Mouse (Mus musculus): Measurements from ENCODE around the gene Dao. TPM values are rescaled to one million over a fixed set of nuclear protein-coding genes. Genes with fewer than 3 reads are reported as not detected.
A peak's percentile ranks its signal among the peaks of the same experiment; 100 is the strongest.

The Dao gene
- polyA plus RNA-seq, 1 experiment from 2014 or later: 31.0 TPM

DNA sequence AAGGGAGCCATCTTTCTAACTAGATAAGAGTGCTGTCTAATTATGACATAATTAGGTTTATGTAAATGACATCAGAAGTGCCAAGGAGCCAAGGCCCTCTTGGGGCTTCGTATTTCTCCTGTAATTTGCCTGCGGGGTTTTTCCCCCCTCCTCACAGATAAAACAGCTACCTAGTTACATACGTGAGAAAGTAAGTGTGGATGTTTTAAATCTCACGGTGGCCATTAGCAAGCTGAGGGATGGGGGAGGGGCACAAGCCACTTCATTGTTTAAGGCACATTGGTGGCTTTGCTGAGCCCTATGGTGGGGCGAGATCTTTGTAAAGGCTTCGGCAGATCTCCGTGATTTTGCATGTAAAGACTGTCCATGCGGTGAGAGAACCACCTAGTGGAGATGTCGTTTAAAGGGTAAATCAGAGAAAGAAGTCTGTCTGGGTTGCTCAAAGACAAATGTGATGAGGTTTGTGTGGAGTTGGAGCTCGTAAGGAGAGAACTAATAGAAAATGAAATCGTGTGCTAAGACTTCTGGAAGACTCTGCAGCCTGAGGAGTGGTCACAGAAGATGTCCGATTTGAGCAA is 45.3 kb downstream of the Dao start:
- Histone ChIP-seq H3K9me3 (ENCODE audit: control insufficient read depth, low read length) (no peaks in the 10 kb centered on the region), H3K36me3 (ENCODE audit: control insufficient read depth, insufficient read depth, low read length) (no peaks in the 10 kb centered on the region), H3K27me3 (replicated peaks; ENCODE audit: control insufficient read depth, insufficient read depth, low read length) (no peaks in the 10 kb centered on the region), H3K4me1 (ENCODE audit: control insufficient read depth, insufficient read depth, low read length) (peaks cover 3% of the 10 kb centered on the region; the same call in 1 of the 2 replicates), H3K27ac (ENCODE audit: low read length) (no peak overlapping the region), H3K4me2 (ENCODE audit: low read depth, low read length) (no peak overlapping the region), H3K9ac (ENCODE audit: low read depth, low read length) (no peak overlapping the region), H3K4me3 (ENCODE audit: low read length) (no peak overlapping the region)
- 52% methylated on average over 12 of the region's 12 CpGs for WGBS
- no peak for ATAC-seq

DNA sequence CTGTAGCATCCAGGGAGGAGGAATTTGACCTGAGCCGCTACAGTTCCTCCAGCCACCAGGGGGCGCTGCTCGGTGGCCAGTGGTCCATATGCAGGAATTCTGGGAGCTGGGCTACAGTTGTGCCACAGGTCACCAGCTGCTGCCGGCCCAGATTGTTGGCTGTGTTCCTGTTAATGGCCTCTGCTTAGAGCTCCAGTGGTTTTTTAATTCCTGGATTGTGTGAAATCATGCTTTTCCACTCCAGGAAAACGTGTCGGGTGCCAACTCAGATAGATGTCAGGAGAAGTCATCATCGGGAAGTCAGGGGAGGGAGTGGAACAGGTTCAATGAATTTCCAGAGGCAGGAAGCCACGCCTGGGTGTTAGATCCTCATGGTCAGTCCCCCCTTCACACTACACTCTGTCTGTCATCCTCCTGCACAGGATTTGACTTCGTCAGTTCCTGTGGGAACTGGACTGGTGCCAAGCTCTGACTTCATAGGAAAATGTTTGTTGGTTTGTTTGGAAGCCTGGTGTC is 48.8 kb downstream of the Dao start:
- WGBS: 24% methylated on average over 9 of the region's 9 CpGs
- no peaks in the 10 kb centered on the region for H3K9me3 ChIP-seq (ENCODE audit: control insufficient read depth, low read length)
- no peak overlapping the region for H3K4me3 ChIP-seq (ENCODE audit: low read length)
- peak overlapping the region; percentile 39 for H3K4me2 ChIP-seq (ENCODE audit: low read depth, low read length)
- H3K27me3 ChIP-seq (replicated peaks; ENCODE audit: control insufficient read depth, insufficient read depth, low read length): no peaks in the 10 kb centered on the region
- H3K27ac ChIP-seq (ENCODE audit: low read length): 0 out of 2 replicates have a peak overlapping the region, but pooled peaks have one; percentile 11
- H3K9ac ChIP-seq (ENCODE audit: low read depth, low read length): no peak overlapping the region
- no peaks in the 10 kb centered on the region for H3K36me3 ChIP-seq (ENCODE audit: control insufficient read depth, insufficient read depth, low read length)
- peak; percentile 56; the same call in 1 of the 2 replicates for ATAC-seq
- peaks cover 3% of the 10 kb centered on the region; the same call in 1 of the 2 replicates for H3K4me1 ChIP-seq (ENCODE audit: control insufficient read depth, insufficient read depth, low read length)

DNA sequence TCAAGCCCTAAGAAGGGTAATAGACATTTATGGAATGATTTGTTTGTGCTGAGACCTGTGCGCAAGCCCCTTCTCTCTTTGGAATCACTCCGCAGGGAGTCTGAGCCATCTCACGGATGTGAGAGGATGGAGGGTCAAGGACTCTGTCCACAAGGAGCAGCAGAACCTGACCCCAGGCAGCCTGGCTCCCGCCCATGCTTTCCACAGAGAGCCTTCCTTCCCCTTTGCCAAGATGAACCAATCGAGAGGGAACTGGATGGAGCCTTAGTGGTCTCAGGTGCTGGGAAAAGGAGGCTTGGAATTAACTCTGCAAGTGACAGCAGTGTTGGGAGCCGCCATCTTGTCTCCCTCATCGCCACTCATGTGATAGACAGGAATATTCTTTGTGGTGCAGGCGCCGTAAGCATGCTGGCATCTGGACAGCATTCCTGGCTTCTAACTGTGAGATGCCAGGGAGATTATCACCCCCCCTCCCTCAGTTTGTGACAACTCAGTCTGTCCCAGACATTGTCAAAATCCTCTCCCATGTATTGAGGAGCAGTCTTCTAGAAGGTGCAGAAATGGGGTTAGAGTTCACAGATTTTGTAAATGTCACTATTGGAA is 53.7 kb downstream of the Dao start:
- H3K9ac ChIP-seq (ENCODE audit: low read depth, low read length): no peak overlapping the region
- H3K27me3 ChIP-seq (replicated peaks; ENCODE audit: control insufficient read depth, insufficient read depth, low read length): no peaks in the 10 kb centered on the region
- ATAC-seq: no peak
- no peak overlapping the region for H3K27ac ChIP-seq (ENCODE audit: low read length)
- H3K4me3 ChIP-seq (ENCODE audit: low read length): no peak overlapping the region
- H3K9me3 ChIP-seq (ENCODE audit: control insufficient read depth, low read length): no peaks in the 10 kb centered on the region
- no peaks in the 10 kb centered on the region for H3K36me3 ChIP-seq (ENCODE audit: control insufficient read depth, insufficient read depth, low read length)
- H3K4me1 ChIP-seq (ENCODE audit: control insufficient read depth, insufficient read depth, low read length): peaks cover 1% of the 10 kb centered on the region; the same call in 1 of the 2 replicates
- H3K4me2 ChIP-seq (ENCODE audit: low read depth, low read length): no peak overlapping the region
- 72% methylated on average over 9 of the region's 9 CpGs for WGBS

DNA sequence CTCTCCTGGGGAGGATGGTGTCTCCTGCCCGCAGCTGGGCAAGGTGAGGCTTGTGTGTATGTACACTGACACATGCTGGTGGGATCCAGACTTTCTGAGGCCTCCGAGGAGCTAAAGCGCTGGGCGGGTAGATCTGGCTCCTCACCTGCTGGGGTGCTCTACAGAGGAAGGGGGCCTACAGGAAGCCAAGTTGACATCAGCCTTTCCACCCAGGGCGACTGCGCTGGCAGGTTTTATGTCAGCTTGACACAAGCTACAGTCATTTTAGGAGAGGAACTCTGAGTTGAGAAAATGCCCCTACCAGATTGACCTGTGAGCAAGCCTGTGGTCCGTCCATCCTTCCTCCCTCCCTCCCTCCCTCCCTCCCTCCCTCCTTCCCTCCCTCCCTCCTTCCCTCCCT is 58.2 kb downstream of the Dao start:
- WGBS: 33% methylated on average over 7 of the region's 7 CpGs
- H3K9me3 ChIP-seq (ENCODE audit: control insufficient read depth, low read length): no peaks in the 10 kb centered on the region
- H3K9ac ChIP-seq (ENCODE audit: low read depth, low read length): no peak overlapping the region
- no peak overlapping the region for H3K4me3 ChIP-seq (ENCODE audit: low read length)
- no peak overlapping the region for H3K27ac ChIP-seq (ENCODE audit: low read length)
- no peak for ATAC-seq
- H3K4me2 ChIP-seq (ENCODE audit: low read depth, low read length): no peak overlapping the region
- H3K4me1 ChIP-seq (ENCODE audit: control insufficient read depth, insufficient read depth, low read length): no peaks in the 10 kb centered on the region
- H3K36me3 ChIP-seq (ENCODE audit: control insufficient read depth, insufficient read depth, low read length): no peaks in the 10 kb centered on the region
- no peaks in the 10 kb centered on the region for H3K27me3 ChIP-seq (replicated peaks; ENCODE audit: control insufficient read depth, insufficient read depth, low read length)

DNA sequence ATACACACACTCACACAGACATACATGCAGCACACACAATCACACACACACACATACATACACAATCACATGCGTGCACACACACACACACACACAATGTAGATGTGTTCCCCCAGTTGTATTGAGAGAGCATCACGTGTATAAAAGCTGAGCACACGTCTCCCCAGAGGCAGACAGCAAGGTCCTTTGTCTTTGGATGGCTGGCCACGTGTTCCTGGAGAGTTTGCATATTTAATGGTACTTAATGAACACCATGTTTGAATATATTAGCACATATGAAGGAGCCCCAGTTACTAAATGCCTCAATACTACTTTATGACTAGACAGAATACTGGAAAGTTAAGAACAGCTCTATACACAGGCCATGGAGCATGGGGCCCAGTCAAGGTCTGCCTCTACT is 60.5 kb downstream of the Dao start:
- no peak overlapping the region for H3K4me3 ChIP-seq (ENCODE audit: low read length)
- no peak overlapping the region for H3K9ac ChIP-seq (ENCODE audit: low read depth, low read length)
- no peaks in the 10 kb centered on the region for H3K9me3 ChIP-seq (ENCODE audit: control insufficient read depth, low read length)
- no peak overlapping the region for H3K27ac ChIP-seq (ENCODE audit: low read length)
- H3K36me3 ChIP-seq (ENCODE audit: control insufficient read depth, insufficient read depth, low read length): no peaks in the 10 kb centered on the region
- WGBS: 78% methylated on average over 4 of the region's 4 CpGs
- ATAC-seq: no peak
- no peak overlapping the region for H3K4me2 ChIP-seq (ENCODE audit: low read depth, low read length)
- no peaks in the 10 kb centered on the region for H3K27me3 ChIP-seq (replicated peaks; ENCODE audit: control insufficient read depth, insufficient read depth, low read length)
- H3K4me1 ChIP-seq (ENCODE audit: control insufficient read depth, insufficient read depth, low read length): no peaks in the 10 kb centered on the region

DNA sequence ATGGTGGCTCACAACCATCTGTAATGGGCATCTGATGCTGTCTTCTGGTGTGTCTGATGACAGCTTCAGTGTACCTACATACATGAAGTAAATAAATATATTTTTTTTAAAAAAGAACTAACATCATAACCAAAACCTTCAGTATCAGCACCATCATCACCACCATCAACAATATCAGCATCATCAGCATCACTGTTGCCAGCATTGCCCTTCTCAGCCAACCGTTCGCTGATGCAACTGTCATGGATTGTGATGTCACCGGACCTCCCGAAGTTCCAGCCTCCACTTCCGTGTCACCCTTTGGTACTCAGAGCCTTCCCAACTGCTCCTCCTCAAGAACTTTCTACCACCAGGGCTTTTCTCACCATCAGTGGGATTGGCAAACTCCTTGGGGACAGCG is 61.7 kb downstream of the Dao start, which contains the start of gene Usp30:
Gene Usp30 (plus strand): TSS at position 301 of the 400 bp plus-strand sequence.
- Histone ChIP-seq H3K4me2 (ENCODE audit: low read depth, low read length) (no peak within 1 kb of the TSS), H3K36me3 (ENCODE audit: control insufficient read depth, insufficient read depth, low read length) (no peaks in the 10 kb centered on the region), H3K4me3 (ENCODE audit: low read length) (no peak within 1 kb of the TSS), H3K4me1 (ENCODE audit: control insufficient read depth, insufficient read depth, low read length) (no peaks in the 10 kb centered on the region), H3K9me3 (ENCODE audit: control insufficient read depth, low read length) (no peaks in the 10 kb centered on the region), H3K27ac (ENCODE audit: low read length) (no peak within 1 kb of the TSS), H3K27me3 (replicated peaks; ENCODE audit: control insufficient read depth, insufficient read depth, low read length) (no peaks in the 10 kb centered on the region), H3K9ac (ENCODE audit: low read depth, low read length) (no peak within 1 kb of the TSS)
- 91% methylated on average over 6 of the region's 6 CpGs for WGBS
- no peak for ATAC-seq

DNA sequence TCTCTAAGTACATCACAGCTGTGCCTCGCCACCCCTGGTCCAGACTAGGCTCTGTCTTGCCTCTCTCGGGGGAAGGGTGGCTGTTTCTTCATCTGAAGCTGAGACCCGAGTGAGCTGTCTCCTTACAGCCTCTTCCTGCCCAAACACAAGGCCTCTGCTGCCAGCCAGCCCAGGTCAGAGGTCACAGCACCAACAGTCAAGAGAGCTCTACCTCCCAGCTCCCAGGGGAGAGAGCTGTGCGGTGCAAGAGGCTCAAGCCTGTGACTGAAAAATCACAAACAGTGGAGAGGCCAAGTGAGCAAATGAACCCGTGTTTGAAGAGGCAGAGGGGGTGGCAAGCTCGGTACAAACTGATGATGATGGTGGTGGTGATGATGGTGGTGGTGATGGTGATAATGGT is 63.1 kb downstream of the Dao start:
- no peak overlapping the region for H3K4me3 ChIP-seq (ENCODE audit: low read length)
- ATAC-seq: no peak
- no peaks in the 10 kb centered on the region for H3K4me1 ChIP-seq (ENCODE audit: control insufficient read depth, insufficient read depth, low read length)
- no peak overlapping the region for H3K4me2 ChIP-seq (ENCODE audit: low read depth, low read length)
- no peak overlapping the region for H3K27ac ChIP-seq (ENCODE audit: low read length)
- H3K27me3 ChIP-seq (replicated peaks; ENCODE audit: control insufficient read depth, insufficient read depth, low read length): no peaks in the 10 kb centered on the region
- H3K9ac ChIP-seq (ENCODE audit: low read depth, low read length): no peak overlapping the region
- WGBS: 36% methylated on average over 6 of the region's 6 CpGs
- no peaks in the 10 kb centered on the region for H3K36me3 ChIP-seq (ENCODE audit: control insufficient read depth, insufficient read depth, low read length)
- no peaks in the 10 kb centered on the region for H3K9me3 ChIP-seq (ENCODE audit: control insufficient read depth, low read length)

DNA sequence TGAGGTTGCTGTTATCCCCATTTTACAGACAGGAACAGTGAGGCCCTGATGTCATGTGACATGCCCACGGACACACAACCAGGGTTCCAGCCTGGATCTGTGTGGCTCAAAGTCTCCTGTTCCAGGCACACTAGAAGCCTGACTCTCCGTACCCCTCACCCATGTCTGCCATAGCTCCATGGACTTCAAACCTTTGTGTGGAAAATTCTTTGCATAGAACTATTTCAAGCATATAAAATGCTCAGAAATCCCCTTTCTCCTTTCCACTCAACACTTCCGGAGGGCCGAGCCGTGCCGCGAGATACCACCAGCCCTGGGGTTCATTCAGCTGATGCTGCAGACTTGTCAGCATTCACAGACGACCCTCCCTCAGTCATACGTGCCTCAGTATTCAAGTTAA is 64.0 kb downstream of the Dao start:
- 83% methylated on average over 9 of the region's 9 CpGs for WGBS
- Histone ChIP-seq H3K27me3 (replicated peaks; ENCODE audit: control insufficient read depth, insufficient read depth, low read length) (no peaks in the 10 kb centered on the region), H3K4me1 (ENCODE audit: control insufficient read depth, insufficient read depth, low read length) (no peaks in the 10 kb centered on the region), H3K9ac (ENCODE audit: low read depth, low read length) (no peak overlapping the region), H3K36me3 (ENCODE audit: control insufficient read depth, insufficient read depth, low read length) (no peaks in the 10 kb centered on the region), H3K4me3 (ENCODE audit: low read length) (no peak overlapping the region), H3K9me3 (ENCODE audit: control insufficient read depth, low read length) (no peaks in the 10 kb centered on the region), H3K4me2 (ENCODE audit: low read depth, low read length) (no peak overlapping the region), H3K27ac (ENCODE audit: low read length) (no peak overlapping the region)
- ATAC-seq: no peak

DNA sequence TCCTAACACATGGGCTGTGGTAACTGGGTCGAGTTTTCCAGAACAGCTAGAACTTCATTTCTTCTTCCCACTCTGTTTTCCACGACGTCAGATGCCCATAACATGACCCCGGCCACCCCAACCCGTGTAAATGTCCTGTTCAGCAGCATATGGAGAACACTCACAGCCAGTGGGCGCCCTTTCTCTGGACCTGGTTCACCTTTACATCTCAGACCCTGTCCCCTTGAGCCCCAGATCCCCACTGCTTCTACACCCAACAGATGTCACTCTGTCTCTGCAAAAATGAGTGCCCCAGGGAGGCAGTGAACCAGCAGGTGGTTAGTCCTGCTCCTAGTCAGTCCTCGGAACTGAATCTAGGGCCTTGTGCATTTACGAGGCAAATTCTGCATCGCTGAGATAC is 64.5 kb downstream of the Dao start:
- Histone ChIP-seq H3K36me3 (ENCODE audit: control insufficient read depth, insufficient read depth, low read length) (no peaks in the 10 kb centered on the region), H3K27ac (ENCODE audit: low read length) (no peak overlapping the region), H3K4me3 (ENCODE audit: low read length) (no peak overlapping the region), H3K4me1 (ENCODE audit: control insufficient read depth, insufficient read depth, low read length) (no peaks in the 10 kb centered on the region), H3K27me3 (replicated peaks; ENCODE audit: control insufficient read depth, insufficient read depth, low read length) (no peaks in the 10 kb centered on the region), H3K4me2 (ENCODE audit: low read depth, low read length) (no peak overlapping the region), H3K9me3 (ENCODE audit: control insufficient read depth, low read length) (no peaks in the 10 kb centered on the region), H3K9ac (ENCODE audit: low read depth, low read length) (no peak overlapping the region)
- no peak for ATAC-seq
- WGBS: 68% methylated on average over 9 of the region's 9 CpGs
